Mouse (Mus musculus) layer of hippocampus, adult 18-20 months (tissue): Measurements from ENCODE around the gene Pbld2. TPM values are rescaled to one million over a fixed set of nuclear protein-coding genes. Genes with fewer than 3 reads are reported as not detected.

ENCODE experiments used
- DNase-seq, 2 experiments: peaks; one replicate each; pipeline ENCODE4 v3.0.0; 2022; ENCODE audit warnings: low spot score in 2 of 2
- total RNA-seq, 2 experiments: library from RNA; stranded (reverse); gene quantifications; 2 replicates each; pipeline ENCODE4 v1.2.3; 2021

Pbld2 gene
- total RNA-seq, 2 experiments from 2014 or later, result 1.7 to 1.9 TPM

DNA sequence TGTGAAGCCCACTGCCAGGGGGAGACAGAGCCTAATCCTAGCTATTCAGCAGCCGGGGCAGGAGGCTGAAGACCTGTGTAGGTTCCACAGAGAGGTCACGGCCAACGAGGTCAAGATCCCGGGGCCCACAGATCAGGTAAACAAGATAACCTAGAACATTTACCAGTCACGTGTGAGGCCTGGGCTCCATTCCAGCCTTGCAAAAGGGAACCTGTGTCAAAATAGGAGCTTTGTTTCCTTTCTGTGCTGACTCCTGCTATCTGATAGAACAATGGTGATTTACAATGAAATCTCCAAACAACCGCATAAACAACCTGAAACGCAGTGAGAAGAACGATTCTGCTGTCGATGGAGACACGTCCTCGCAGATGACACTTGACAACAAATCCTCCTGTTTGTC lies 36.3 kb downstream of the Pbld2 start:
- DNase-seq, result no peak

DNA sequence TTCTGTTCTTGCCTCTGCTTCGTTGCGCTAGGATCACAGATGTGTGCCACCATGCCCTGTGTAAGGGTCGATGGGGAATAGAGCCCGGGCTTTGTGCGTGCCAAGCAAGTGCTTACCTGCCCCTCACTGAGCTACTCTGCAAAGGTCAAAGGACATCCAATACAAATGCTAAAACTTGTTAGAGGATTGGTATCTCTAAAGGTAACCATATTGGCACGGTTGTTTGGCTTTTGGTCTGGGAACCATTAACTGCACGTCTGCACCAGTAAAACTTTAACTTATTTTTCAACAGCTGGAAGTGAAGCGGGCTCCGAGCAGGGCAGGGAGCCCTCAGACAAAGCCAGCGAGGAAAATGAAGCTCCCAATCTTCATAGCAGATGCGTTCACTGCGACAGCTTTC lies 37.2 kb downstream of the Pbld2 start:
- no peak for DNase-seq

DNA sequence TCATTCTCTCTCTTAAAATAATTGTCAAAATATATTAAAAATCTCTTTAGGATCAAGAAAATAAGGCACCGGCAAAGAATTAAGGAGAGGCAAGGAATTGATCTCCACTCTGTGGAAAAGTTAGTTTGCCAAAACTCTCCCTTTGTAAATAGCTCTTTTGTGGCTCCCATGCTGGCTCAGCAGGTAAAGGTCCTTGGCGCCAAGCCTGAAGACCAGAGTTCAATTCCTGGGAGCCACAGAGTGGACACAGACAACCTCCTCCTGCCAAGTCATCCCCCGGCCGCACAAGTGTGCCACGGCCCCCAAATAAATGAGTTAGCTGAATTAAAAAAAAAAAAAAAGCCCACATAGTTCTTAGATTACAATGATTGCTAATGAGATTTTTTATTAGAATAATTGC lies 38.6 kb downstream of the Pbld2 start:
- no peak for DNase-seq

DNA sequence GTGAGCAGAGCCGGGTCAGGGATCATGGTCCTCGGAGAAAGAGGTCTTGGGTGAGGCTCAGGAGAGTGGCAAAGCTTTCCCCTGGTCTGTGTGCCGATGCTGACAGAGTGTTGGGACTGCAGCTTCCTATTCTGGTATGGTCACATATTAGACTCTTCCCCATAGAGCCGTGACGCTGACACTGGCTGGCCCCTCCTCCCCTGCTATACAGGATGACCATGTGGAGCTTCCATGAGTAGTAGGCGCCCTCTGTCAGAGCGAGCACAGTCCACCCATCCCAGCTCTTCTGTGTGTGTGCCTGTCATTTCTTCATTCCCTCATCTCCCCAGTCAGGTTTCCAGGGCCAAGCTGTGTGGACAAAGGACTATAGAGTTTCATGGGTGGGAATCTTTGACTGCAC lies 39.2 kb downstream of the Pbld2 start:
- DNase-seq, result no peak

DNA sequence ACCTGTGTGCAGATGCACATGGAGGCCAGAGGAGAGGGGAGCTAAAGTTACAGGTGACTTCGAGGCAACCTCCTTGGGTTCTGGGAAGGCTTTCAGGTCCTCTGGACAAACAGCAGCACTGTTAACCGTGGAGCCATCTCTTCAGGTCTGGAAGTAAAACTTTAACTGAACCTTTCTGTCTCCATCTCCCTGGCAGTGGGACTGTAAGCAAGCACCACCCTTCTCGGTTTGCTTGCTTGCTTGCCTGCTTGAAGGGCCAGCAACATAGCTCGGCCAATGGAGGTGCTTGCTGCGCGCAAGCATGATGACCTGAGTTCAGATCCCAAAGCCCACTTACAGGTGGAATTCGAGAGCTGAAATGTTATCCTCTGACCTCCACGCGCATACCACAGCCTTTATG lies 40.4 kb downstream of the Pbld2 start:
- DNase-seq, result no peak

DNA sequence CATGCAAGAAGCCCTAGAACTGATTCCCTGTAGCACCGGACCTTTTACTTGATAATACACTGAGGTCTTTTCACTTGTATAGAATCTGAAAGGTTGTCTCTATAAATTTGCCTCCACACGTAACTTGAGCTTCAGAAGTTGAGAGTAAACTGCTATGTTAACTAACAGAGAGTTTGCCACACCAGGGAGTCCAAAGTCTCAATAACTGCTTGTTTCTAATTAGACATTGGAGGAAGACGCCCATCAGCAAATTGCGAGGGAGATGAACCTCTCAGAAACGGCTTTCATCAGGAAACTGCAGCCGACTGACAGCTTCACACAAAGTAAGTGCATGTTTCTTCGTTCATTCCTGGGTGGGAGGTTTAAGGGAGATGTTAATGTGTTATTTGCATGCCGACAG lies 41.4 kb downstream of the Pbld2 start:
- DNase-seq, result no peak

DNA sequence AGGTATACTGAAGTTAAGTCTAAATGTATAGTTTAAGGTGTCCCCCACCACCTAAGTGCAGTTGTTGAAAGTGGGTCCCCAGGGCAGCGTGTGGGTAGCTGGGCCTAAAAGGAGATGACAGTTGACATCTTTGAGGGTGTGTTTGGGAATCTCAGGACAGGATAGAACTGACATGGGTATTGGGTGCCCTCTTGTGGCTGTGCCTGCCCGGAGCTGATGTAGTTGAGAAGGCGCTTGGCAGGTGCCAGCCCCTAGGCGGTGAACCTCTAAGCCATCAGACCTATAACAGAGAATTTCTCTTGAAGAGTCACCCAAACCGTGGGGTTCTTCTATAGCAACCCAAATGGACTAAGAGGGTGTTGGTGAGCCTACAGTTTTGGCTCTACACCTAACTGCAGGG lies 41.9 kb downstream of the Pbld2 start:
- DNase-seq, result peak; percentile 62 to 87

DNA sequence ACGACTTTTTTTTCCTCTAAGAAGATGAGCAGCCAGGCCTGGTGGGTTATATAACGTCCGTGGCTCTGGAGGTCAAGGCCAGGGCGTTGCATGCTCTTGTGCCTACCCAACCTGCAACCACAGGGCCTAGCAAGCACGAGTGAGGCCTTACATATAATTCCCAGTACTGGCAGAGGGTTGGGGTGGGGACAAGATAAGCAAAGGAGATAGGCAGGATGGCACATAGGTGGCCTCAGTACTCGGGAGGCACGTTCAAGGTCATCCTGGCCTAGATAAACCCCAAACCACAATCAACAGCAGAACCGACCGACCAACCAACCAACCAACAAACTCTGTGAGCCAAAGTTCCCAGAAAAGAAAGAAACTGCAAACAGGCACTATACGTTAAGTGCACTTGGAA lies 62.2 kb downstream of the Pbld2 start:
- DNase-seq, result no peak

DNA sequence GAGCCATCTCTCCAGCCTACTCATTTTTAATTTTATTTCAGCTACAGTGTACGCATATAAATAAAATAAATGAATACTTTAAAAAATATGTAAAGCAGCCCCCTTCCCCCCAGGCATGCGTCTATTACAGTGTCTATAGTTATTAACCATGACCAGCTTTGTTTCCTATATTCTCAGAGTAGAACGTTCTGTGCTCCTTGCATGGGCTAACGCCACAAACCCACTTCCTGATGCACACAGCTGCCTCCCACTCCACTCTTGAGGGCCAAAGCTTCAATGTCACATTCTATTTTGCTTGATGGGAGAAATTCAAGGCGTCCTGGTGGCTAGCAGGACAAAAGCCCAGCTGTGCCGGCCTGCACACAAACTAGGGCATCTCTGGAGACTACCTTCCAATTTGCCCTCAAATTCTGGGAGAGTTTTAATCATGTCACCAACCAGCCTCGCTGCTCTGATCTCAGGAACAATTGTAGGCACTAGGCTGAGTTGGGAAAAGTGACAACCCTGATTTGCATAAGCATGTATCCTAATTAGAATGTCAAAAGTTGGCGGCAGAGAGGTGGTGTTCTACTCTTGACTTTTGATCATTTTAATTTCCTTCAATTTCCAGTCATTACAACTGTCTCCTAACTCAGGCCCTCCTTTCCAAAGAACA lies 65.1 kb downstream of the Pbld2 start:
- DNase-seq, result peak in 1 of 2 experiments; percentile 11

DNA sequence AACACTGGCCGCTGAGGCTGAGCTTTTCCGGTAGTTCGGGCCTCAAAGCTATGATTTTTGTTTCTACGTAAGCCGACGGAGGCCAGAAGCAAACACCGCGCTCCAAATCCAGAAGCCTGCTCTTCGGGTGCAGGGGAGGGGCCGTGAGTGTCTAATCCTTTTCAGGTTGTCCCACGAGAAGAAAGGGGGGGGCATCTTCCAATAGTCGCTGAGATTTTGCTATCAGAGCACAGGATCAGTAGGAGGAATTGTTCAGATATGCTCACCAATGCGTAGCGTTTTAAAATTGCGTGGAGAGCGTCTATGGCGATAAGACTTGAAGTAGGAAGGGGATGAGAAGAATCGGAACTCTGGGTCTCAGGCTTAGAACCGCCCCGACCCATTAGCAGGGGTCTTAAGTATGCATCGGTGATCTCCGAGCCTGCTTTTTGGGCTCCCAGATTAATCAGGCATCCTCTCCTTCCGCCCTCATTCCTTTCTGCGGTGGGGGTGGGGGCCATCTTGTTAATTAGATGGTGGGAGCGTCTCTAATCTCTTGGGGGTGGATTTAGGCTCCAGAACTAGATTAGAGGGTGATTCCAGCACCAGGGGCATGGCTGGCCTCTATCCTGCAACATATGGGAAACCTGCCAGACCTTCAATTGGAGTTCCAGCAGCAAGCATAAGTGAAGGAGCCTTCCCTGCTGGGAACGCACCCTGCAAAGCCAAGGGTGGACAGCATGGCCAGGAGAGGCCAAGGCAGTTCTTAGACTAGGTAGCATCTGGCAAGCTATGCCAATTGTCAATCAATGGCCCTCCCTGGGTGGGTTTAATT lies 65.8 kb downstream of the Pbld2 start:
- DNase-seq, result peak in 1 of 2 experiments; percentile 11

DNA sequence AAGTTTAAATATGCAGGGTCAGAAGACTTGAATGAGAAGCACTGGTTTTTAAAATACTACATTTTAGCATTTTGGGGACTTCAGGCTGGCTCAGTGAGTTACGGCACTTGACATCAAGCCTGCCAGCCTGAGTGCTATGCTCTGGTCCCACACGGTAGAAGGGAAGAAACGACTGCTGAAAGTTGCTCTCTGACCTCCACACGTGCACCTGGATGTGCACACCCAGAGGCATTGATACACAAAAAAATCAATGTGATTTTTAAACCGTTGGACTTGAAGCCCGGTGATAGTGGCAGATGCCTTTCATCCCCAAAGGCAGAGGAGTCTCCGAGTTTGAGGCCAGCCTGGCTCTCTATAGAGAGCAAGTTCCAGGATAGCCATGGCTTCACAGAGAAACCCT lies 67.8 kb downstream of the Pbld2 start:
- no peak for DNase-seq

DNA sequence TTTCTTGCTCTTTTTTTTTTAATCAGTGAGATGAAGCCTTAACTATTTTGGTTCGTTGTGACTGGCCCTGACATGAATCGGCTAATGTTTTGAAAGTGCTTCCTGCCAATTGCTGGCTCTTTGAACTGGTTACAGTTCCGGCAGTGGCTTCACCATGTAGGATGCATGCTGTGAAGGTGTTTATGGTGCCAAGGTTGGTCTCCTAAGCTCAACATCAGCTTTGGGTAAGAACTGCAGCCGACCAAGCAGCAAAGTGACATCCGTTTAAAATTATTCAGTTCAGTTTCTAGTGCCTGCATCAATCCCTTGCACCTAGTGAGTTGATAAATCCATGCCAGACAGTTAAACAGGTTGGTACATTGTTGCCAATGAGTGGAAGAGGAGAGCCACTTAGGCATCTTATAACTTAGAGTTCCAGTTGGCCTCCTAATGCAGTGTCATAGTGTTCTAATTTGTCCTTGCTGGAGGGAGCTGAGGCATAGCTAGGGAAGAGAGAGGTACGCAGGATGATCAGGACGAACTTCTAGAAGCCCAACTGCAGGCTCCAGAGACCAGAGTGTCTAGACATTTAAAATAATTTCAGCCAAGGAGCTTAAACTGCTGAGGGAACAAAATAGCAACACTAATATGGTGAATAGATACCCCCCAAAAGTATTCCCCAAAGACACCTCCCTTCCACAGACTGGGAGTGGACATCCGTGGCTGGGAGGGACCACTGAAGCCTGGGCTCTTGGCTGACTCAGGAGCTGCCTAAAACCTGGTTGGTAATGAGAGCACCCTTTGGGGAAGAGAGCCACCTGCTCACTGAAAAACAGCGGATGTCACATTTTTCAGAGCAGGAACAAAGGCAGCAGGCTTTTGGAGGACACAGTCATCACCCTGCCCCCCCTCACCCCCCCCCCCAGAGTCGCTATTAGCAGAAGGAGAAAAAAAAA lies 68.8 kb downstream of the Pbld2 start:
- DNase-seq, result no peak

DNA sequence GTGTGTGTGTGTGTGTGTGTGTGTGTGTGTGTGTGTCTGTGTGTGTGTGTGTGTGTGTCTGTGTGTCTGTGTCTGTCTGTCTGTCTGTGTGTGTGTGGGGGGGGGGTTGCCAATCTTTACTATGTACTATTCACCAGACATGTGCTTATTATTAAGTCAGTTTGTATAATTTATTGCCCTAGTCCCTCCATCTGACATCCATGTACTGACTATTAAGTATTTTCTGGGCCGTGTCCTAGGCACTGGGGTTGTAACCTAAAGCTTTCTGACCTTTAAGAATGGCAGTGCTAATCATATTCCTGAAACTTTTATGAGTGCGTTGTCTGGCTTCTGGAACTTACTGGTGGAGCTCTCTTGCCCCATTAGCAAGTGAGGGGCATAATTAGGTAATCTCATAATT lies 72.6 kb downstream of the Pbld2 start:
- no peak for DNase-seq

DNA sequence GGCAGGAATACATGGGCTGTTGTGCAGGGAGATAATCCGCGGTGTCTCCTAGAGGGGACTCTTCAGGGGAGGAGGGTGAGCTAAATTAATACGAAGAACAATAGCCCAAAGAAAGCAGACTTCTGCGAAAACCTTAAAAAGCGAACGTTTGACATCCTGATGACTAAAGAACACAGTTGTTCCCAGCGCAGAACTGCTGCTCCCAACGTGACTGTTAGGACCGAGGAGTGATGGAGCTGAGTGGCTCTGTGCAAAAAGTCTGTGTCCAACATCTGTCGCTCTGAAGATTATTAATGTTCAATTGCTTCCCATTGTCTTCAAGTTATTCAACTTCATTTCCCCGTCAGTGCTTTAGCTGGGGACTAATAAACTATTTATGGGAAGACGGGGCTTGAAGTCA lies 74.1 kb downstream of the Pbld2 start:
- no peak for DNase-seq

DNA sequence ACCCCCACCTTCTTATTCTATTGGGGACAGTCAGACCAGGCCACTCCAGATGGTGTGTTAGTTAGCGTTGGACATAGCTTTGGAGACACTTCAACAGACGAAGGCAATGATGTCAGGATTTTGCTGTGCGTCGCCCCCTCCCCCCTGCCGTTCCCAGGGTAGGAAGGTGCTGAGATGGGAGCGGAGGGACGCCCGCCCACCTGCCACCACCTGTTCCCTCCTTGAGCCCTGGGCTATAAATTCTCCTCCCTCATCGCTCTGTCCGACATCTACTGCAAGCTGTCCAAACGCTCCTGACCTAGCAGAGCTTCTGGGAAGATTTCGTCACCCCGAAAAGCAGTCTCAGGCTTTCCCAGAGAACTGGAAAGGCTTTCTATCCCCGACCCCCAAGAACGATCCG lies 75.4 kb downstream of the Pbld2 start, which contains the start of gene Atoh7:
TSS of gene Atoh7 (plus strand) at position 131 of the 400 bp plus-strand sequence.
- DNase-seq, result peak in 1 of 2 experiments; percentile 17

DNA sequence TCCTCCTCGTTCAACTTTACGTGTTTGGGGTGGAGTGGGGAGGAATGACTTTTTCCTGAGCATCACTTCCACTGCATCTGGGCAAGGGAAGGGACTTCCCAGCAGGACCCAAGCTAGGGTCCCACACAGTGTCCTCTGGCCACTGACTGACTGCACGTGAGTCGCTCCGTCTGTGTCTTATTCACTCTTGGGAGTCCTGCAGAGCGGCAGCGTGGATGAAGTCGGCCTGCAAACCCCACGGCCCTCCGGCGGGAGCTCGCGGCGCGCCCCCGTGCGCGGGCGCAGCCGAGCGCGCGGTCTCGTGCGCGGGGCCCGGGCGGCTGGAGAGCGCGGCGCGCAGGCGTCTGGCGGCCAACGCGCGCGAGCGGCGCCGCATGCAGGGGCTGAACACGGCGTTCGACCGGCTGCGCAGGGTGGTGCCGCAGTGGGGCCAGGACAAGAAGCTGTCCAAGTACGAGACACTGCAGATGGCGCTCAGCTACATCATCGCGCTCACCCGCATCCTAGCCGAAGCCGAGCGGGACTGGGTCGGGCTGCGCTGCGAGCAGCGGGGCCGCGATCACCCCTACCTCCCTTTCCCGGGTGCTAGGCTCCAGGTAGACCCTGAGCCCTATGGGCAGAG lies 75.9 kb downstream of the Pbld2 start:
- DNase-seq, result peak; percentile 56 to 74

DNA sequence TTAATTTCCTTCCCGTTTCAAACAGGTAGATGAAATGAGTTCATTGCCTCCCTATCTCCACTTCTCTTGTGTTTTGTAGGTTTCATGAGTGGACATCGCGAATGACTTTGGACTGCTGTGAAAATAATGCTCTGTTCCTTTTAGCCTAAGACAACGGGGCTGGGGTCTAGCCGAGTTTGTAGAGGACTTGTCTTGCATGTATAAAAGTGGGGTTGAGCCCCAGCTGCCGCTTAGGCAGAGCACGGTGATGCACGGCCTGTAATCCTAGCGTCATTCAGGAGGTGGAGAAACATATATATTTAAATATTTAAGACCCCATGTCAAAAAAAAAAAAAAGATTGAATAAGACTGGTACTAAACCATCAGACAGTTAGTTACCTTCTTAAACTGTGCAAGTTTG lies 76.5 kb downstream of the Pbld2 start:
- no peak for DNase-seq
